Mouse (Mus musculus): Measurements from ENCODE around the gene Cpa4.

DNA sequence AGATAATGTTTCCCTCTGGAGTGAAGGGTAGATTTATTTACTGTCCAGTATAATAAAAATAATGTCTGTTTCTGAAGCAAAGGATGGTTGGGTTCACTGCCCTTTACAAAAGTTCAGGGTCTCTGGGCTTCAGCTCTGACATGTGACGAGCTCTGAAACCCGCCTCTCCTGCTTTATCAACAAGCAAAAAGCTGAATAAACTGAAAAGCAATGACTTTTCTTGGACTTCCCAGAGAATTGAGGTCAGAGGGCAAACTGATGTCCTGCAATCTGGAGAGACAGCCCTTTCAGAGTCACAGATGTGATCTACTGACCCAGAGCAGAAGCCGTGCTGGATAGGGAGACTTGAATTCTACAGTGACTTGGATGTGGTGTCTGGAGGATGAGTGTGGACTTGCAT, 31.9 kb downstream of the Cpa4 start:
- TF ChIP-seq CTCF (IDR thresholded peaks at IDR 0.05; ENCODE audit: low read depth): no peak
- no peak for TF ChIP-seq EP300 (IDR thresholded peaks at IDR 0.05; ENCODE audit: low read depth)
